Mouse (Mus musculus): Measurements from ENCODE around the gene Ranbp9. TPM values are rescaled to one million over a fixed set of nuclear protein-coding genes. Genes with fewer than 3 reads are reported as not detected.

Gene Ranbp9
- polyA plus RNA-seq, 1 experiment from 2014 or later, result 12.7 TPM

- no peak overlapping the region for H3K4me3 ChIP-seq (ENCODE audit: low read depth, low read length)
- H3K4me2 ChIP-seq (ENCODE audit: low read depth, severe bottlenecking), result no peak overlapping the region
- DNase-seq (ENCODE audit: low spot score), result no peak
- H3K4me1 ChIP-seq (ENCODE audit: control insufficient read depth, insufficient read depth, low read length), result no peaks in the 10 kb centered on the region
- H3K36me3 ChIP-seq (ENCODE audit: control insufficient read depth, insufficient read depth, low read length), result peaks cover 3% of the 10 kb centered on the region; the same call in 1 of the 2 replicates
- no peak overlapping the region for H3K9ac ChIP-seq (ENCODE audit: low read length)
- H3K9me3 ChIP-seq (ENCODE audit: control insufficient read depth, low read length), result no peaks in the 10 kb centered on the region
- no peak overlapping the region for H3K27ac ChIP-seq (replicated peaks; ENCODE audit: low read depth, low read length)
- ATAC-seq (ENCODE audit: insufficient number of reproducible peaks, low FRiP score, low TSS enrichment, low read depth), result no peak
- H3K27me3 ChIP-seq (ENCODE audit: control insufficient read depth, insufficient read depth, low read length), result no peaks in the 10 kb centered on the region
- 92% methylated on average over 2 of the region's 2 CpGs for WGBS
These were observed 47.7 kb downstream of the Ranbp9 start for GRCm38 (mm10) chr13:43433395-43433794.

GRCm38 (mm10) chr13:43428436-43428835, 52.6 kb downstream of the Ranbp9 start:
- no peak overlapping the region for H3K4me3 ChIP-seq (ENCODE audit: low read depth, low read length)
- no peak for ATAC-seq (ENCODE audit: insufficient number of reproducible peaks, low FRiP score, low TSS enrichment, low read depth)
- no peaks in the 10 kb centered on the region for H3K4me1 ChIP-seq (ENCODE audit: control insufficient read depth, insufficient read depth, low read length)
- H3K9me3 ChIP-seq (ENCODE audit: control insufficient read depth, low read length), result no peaks in the 10 kb centered on the region
- DNase-seq (ENCODE audit: low spot score), result no peak
- no peak overlapping the region for H3K9ac ChIP-seq (ENCODE audit: low read length)
- 97% methylated on average over 4 of the region's 4 CpGs for WGBS
- no peak overlapping the region for H3K4me2 ChIP-seq (ENCODE audit: low read depth, severe bottlenecking)
- no peaks in the 10 kb centered on the region for H3K27me3 ChIP-seq (ENCODE audit: control insufficient read depth, insufficient read depth, low read length)
- no peak overlapping the region for H3K27ac ChIP-seq (replicated peaks; ENCODE audit: low read depth, low read length)
- peaks cover 3% of the 10 kb centered on the region; the same call in 1 of the 2 replicates for H3K36me3 ChIP-seq (ENCODE audit: control insufficient read depth, insufficient read depth, low read length)

- no peaks in the 10 kb centered on the region for H3K9me3 ChIP-seq (ENCODE audit: control insufficient read depth, low read length)
- H3K36me3 ChIP-seq (ENCODE audit: control insufficient read depth, insufficient read depth, low read length), result peaks cover 7% of the 10 kb centered on the region; the same call in 1 of the 2 replicates
- no peak for DNase-seq (ENCODE audit: low spot score)
- H3K27me3 ChIP-seq (ENCODE audit: control insufficient read depth, insufficient read depth, low read length), result no peaks in the 10 kb centered on the region
- H3K9ac ChIP-seq (ENCODE audit: low read length), result no peak overlapping the region
- no peak overlapping the region for H3K4me3 ChIP-seq (ENCODE audit: low read depth, low read length)
- H3K27ac ChIP-seq (replicated peaks; ENCODE audit: low read depth, low read length), result no peak overlapping the region
- WGBS, result 87% methylated on average over 1 of the region's 1 CpGs
- H3K4me2 ChIP-seq (ENCODE audit: low read depth, severe bottlenecking), result no peak overlapping the region
- no peak for ATAC-seq (ENCODE audit: insufficient number of reproducible peaks, low FRiP score, low TSS enrichment, low read depth)
- no peaks in the 10 kb centered on the region for H3K4me1 ChIP-seq (ENCODE audit: control insufficient read depth, insufficient read depth, low read length)
These were observed 65.8 kb downstream of the Ranbp9 start for GRCm38 (mm10) chr13:43415249-43415648.

- Histone ChIP-seq H3K4me3 (ENCODE audit: low read depth, low read length) (no peak overlapping the region), H3K27ac (replicated peaks; ENCODE audit: low read depth, low read length) (no peak overlapping the region), H3K4me2 (ENCODE audit: low read depth, severe bottlenecking) (no peak overlapping the region), H3K4me1 (ENCODE audit: control insufficient read depth, insufficient read depth, low read length) (no peaks in the 10 kb centered on the region), H3K27me3 (ENCODE audit: control insufficient read depth, insufficient read depth, low read length) (no peaks in the 10 kb centered on the region), H3K9ac (ENCODE audit: low read length) (no peak overlapping the region), H3K36me3 (ENCODE audit: control insufficient read depth, insufficient read depth, low read length) (peaks cover 7% of the 10 kb centered on the region; the same call in 1 of the 2 replicates), H3K9me3 (ENCODE audit: control insufficient read depth, low read length) (no peaks in the 10 kb centered on the region)
- 94% methylated on average over 2 of the region's 2 CpGs for WGBS
- ATAC-seq (ENCODE audit: insufficient number of reproducible peaks, low FRiP score, low TSS enrichment, low read depth) (no peak), DNase-seq (ENCODE audit: low spot score) (no peak)
These were observed 67.5 kb downstream of the Ranbp9 start for GRCm38 (mm10) chr13:43413611-43414010.

- no peak overlapping the region for H3K27ac ChIP-seq (replicated peaks; ENCODE audit: low read depth, low read length)
- ATAC-seq (ENCODE audit: insufficient number of reproducible peaks, low FRiP score, low TSS enrichment, low read depth), result no peak
- WGBS, result 91% methylated on average over 7 of the region's 7 CpGs
- H3K4me2 ChIP-seq (ENCODE audit: low read depth, severe bottlenecking), result no peak overlapping the region
- no peaks in the 10 kb centered on the region for H3K27me3 ChIP-seq (ENCODE audit: control insufficient read depth, insufficient read depth, low read length)
- H3K4me1 ChIP-seq (ENCODE audit: control insufficient read depth, insufficient read depth, low read length), result no peaks in the 10 kb centered on the region
- no peak for DNase-seq (ENCODE audit: low spot score)
- no peak overlapping the region for H3K9ac ChIP-seq (ENCODE audit: low read length)
- H3K9me3 ChIP-seq (ENCODE audit: control insufficient read depth, low read length), result no peaks in the 10 kb centered on the region
- no peak overlapping the region for H3K4me3 ChIP-seq (ENCODE audit: low read depth, low read length)
- peaks cover 7% of the 10 kb centered on the region; the same call in 1 of the 2 replicates for H3K36me3 ChIP-seq (ENCODE audit: control insufficient read depth, insufficient read depth, low read length)
These were observed 68.8 kb downstream of the Ranbp9 start for GRCm38 (mm10) chr13:43412311-43412710.

GRCm38 (mm10) chr13:43399576-43399975, 81.5 kb downstream of the Ranbp9 start:
- Histone ChIP-seq H3K4me2 (ENCODE audit: low read depth, severe bottlenecking) (peak overlapping the region; percentile 67), H3K9ac (ENCODE audit: low read length) (no peak overlapping the region), H3K27ac (replicated peaks; ENCODE audit: low read depth, low read length) (no peak overlapping the region), H3K4me1 (ENCODE audit: control insufficient read depth, insufficient read depth, low read length) (0 out of 2 replicates have a peak, but pooled peaks cover 4% of the 10 kb centered on the region), H3K36me3 (ENCODE audit: control insufficient read depth, insufficient read depth, low read length) (peaks cover 6% of the 10 kb centered on the region; the same call in 1 of the 2 replicates), H3K27me3 (ENCODE audit: control insufficient read depth, insufficient read depth, low read length) (no peaks in the 10 kb centered on the region), H3K9me3 (ENCODE audit: control insufficient read depth, low read length) (no peaks in the 10 kb centered on the region), H3K4me3 (ENCODE audit: low read depth, low read length) (no peak overlapping the region)
- DNase-seq (ENCODE audit: low spot score) (no peak), ATAC-seq (ENCODE audit: insufficient number of reproducible peaks, low FRiP score, low TSS enrichment, low read depth) (no peak)
- WGBS, result 92% methylated on average over 5 of the region's 5 CpGs

- H3K36me3 ChIP-seq (ENCODE audit: control insufficient read depth, insufficient read depth, low read length), result peaks cover 4% of the 10 kb centered on the region; the same call in 1 of the 2 replicates
- 1% methylated on average over 70 of the region's 72 CpGs for WGBS
- peak within 1 kb of the TSS; percentile 67 for H3K4me2 ChIP-seq (ENCODE audit: low read depth, severe bottlenecking)
These were observed 82.6 kb downstream of the Ranbp9 start, which contains the start of gene Nol7 for GRCm38 (mm10) chr13:43398297-43399080. TSS of gene Nol7 (plus strand) at chr13:43398390.

GRCm38 (mm10) chr13:43397700-43398296, 83.3 kb downstream of the Ranbp9 start:
- ATAC-seq (ENCODE audit: insufficient number of reproducible peaks, low FRiP score, low TSS enrichment, low read depth), result peak; percentile 67
- no peak overlapping the region; the same call in 1 of the 2 replicates for H3K4me2 ChIP-seq (ENCODE audit: low read depth, severe bottlenecking)
- no peaks in the 10 kb centered on the region for H3K9me3 ChIP-seq (ENCODE audit: control insufficient read depth, low read length)
- no peak overlapping the region for H3K27ac ChIP-seq (replicated peaks; ENCODE audit: low read depth, low read length)
- H3K4me3 ChIP-seq (ENCODE audit: low read depth, low read length), result peak overlapping the region; percentile 86
- peaks cover 4% of the 10 kb centered on the region; the same call in 1 of the 2 replicates for H3K36me3 ChIP-seq (ENCODE audit: control insufficient read depth, insufficient read depth, low read length)
- WGBS, result 52% methylated on average over 14 of the region's 17 CpGs
- no peaks in the 10 kb centered on the region for H3K27me3 ChIP-seq (ENCODE audit: control insufficient read depth, insufficient read depth, low read length)
- H3K4me1 ChIP-seq (ENCODE audit: control insufficient read depth, insufficient read depth, low read length), result 0 out of 2 replicates have a peak, but pooled peaks cover 4% of the 10 kb centered on the region
- DNase-seq (ENCODE audit: low spot score), result no peak
- no peak overlapping the region for H3K9ac ChIP-seq (ENCODE audit: low read length)

More at GRCm38 (mm10) chr13:43398297-43399080, 82.6 kb downstream of the Ranbp9 start, which contains the start of gene Nol7:
- H3K4me1 ChIP-seq (ENCODE audit: control insufficient read depth, insufficient read depth, low read length), result 0 out of 2 replicates have a peak, but pooled peaks cover 4% of the 10 kb centered on the region
- H3K9ac ChIP-seq (ENCODE audit: low read length), result peak within 1 kb of the TSS; percentile 93
- H3K4me3 ChIP-seq (ENCODE audit: low read depth, low read length), result peak within 1 kb of the TSS; percentile 86
- peak; percentile 97 for DNase-seq (ENCODE audit: low spot score)
- no peaks in the 10 kb centered on the region for H3K27me3 ChIP-seq (ENCODE audit: control insufficient read depth, insufficient read depth, low read length)
- peak; percentile 87 for ATAC-seq (ENCODE audit: insufficient number of reproducible peaks, low FRiP score, low TSS enrichment, low read depth)
- H3K27ac ChIP-seq (replicated peaks; ENCODE audit: low read depth, low read length), result peak within 1 kb of the TSS; percentile 90
- no peaks in the 10 kb centered on the region for H3K9me3 ChIP-seq (ENCODE audit: control insufficient read depth, low read length)

All from limb, embryonic 11.5 days (tissue).